Mouse (Mus musculus) lung, postnatal 0 days (tissue): Measurements from ENCODE around the gene Gabrp.

Source experiments
- CTCF ChIP-seq: IDR thresholded peaks from 2 replicates; pipeline ENCODE4 v1.5.1; 2016; ENCODE audit warnings: antibody characterized with exemption, mild to moderate bottlenecking
- EP300 ChIP-seq: IDR thresholded peaks from 2 replicates; pipeline ENCODE4 v1.6.1; 2016; ENCODE audit warnings: antibody characterized with exemption, mild to moderate bottlenecking, control low read depth

DNA sequence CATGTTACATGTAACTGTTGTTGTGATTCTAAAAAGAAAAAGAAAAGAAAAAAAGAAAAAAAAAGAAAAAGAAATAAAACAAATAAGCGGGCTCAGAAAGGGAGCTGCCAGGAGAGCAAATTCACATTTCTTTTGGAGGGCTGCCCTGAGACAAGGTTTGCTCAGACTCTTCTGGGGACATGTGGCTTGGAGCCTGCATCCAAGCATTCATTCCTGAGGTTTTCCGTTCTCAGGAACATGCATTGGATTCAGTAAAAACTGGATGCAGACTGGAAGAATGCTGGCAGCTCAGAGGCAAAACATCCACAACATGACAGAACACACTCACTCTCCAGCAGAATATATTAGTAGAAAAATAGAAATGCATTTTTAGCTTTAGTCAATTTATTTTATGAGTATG, 14.8 kb downstream of the Gabrp start:
- TF ChIP-seq CTCF (no peak), EP300 (no peak)
